Mouse (Mus musculus): ENCODE measurements at regions not wholly inside any gene's neighbourhood (a gene's known extent, or its start where the extent isn't known, plus 50 kb on each side); places are given as distances from the start of the nearest gene placed in this dataset.
A peak's percentile ranks its signal among the peaks of the same experiment; 100 is the strongest.

DNA sequence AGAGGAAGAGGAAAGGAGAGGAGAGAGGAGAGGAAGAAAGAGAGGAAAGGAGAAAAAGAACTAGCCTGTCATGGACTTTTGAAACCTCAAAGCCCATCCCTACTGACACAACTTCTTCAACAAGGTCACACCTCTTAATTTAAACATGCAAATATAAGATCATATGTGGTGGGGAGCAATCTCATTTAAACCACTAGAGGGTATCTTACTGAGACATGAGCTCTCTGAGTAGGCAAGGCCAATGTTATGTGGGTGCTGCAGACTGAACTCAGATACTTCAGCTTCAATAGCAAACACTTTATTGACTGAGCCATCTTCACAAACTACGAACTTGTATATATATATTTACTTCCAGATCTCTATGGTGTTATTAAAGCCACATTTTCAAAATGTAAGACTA lies 156.9 kb downstream of the Mex3b start:
- no peak for DNase-seq (ENCODE audit: low read depth, low spot score)

DNA sequence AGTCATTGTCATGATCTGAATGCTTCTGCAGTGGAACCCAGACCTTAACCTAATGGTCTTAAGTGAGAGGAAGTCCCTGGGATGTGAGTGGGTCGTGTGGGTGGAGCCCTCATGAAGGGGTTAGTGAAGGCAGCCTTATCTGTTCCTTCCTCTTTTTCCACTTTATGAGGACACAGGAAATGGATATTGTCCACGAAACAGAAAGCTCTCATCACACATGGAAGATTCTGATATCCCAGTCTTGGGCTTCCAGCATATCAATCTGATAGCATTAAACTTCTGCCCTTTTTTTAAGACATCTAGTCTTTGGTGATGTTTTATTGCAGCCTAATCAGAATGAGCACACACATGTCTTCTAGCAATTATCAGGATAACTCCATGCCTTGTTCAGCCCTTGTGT lies 164.0 kb downstream of the Mex3b start:
- DNase-seq (ENCODE audit: low read depth, low spot score) = no peak

DNA sequence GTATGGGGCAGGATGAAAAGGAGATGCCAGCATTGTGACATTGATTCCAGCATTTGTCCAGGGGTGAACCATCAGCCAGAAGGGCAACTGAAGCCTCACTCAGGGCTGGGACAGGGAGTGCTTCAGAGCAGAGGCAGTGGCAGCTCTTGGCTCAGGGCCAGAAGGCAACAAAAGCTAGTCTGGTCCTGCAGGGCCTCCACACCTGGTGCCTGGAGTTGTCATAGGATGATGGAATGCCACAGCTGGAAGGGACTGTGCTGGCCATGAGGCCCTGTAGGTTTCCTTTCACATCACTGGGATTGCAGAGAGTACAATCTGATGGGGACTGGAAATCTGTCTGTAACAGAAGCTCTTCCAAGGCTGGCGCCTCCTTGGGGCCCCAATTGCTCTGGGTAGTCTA lies 164.9 kb downstream of the Mex3b start:
- DNase-seq (ENCODE audit: low read depth, low spot score) = peak; percentile 56

DNA sequence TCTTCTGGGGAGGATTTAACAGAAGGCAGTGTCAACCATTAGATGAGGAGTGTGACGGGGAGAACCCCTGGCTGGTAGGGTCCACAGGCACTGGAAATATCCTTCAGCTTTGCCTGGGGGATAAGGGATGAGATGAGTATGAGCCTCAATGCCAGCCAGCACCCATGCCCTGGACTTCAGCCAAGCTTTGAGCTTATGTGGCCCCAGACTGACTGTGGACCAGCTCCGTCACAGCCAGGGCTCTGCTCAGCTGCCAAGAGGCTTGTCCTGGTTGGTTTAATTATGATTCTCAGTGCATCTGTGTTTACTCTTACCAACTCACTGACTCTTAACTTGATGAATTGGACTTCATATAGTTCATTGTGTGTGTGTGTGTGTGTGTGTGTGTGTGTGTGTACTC lies 165.8 kb downstream of the Mex3b start:
- no peak for DNase-seq (ENCODE audit: low read depth, low spot score)

DNA sequence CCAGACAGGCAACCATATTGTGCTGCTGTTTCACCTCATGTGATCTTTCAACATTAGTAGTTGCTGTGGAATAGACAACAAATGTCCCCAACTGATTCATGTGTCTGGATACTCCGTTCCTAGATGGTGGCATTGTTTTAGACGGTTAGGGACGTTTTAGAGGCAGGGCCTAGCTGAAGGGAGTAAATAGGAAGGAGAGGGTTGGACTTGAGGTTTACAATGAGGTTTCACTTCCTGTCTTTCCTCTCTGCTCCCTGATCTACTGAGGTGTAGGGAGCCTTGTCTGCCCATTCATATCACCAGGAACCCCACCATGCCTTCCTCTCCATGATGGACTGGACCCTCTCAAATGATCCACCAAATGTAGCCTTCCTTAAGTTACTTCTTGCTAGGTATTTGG lies 168.1 kb downstream of the Mex3b start:
- no peak for DNase-seq (ENCODE audit: low read depth, low spot score)

DNA sequence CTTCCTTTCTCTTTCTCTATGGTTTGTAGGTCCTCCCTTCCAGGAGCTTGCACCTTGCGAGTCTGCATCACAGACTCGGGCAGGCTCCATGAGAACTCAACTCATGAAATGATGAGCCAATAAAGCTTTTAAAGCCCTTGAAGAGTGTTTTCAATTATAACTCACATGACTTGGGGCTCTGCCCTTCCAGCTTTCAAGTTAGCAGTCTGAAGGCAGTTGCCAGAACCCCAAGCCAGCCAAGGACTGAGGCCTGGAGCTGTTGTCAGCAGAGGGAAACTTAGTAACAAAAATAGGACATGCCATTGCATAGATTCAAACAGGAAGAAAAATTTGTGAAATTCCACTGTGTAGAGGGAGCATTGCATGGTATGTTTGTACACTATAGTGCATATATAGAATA lies 169.3 kb downstream of the Mex3b start:
- no peak for DNase-seq (ENCODE audit: low read depth, low spot score)

DNA sequence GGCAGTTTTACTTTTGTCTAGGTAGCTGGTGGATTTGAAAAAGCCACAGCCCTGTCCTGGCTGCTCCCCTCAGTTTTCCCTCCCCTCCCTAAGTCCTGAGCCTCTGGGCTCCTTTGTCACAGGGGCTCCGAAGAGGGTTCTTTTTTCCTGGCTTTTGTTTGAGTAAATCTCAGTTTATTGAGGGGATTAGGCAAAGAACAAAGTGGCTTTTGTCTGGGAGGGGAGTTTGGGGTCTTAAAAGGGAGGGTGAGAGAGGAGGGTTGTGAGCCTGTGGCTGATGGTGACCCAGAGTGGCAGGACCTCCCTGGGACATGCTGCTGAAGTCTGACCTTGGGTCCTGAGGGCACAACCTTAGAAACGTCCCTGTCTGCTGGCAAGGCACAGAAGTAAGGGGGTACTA lies 170.0 kb downstream of the Mex3b start:
- DNase-seq (ENCODE audit: low read depth, low spot score) = peak; percentile 26

DNA sequence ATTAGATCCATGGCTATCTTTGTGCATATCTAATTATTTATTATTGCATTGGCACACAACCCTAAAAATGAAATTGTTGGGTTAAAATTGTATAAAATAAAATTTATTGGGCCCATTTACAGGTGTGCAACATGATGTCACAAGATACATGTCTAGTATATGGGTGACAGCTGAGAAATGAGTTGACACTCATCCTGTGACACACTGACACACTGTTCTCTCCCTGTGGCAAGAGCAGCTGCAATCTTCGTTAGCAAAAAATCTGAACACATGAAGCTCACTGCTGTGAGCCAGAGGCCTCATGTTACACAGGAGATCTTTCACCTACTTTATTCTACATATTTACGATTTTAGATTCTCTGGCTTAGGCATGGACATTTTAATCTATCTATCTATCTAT lies 170.6 kb downstream of the Mex3b start:
- no peak for DNase-seq (ENCODE audit: low read depth, low spot score)

DNA sequence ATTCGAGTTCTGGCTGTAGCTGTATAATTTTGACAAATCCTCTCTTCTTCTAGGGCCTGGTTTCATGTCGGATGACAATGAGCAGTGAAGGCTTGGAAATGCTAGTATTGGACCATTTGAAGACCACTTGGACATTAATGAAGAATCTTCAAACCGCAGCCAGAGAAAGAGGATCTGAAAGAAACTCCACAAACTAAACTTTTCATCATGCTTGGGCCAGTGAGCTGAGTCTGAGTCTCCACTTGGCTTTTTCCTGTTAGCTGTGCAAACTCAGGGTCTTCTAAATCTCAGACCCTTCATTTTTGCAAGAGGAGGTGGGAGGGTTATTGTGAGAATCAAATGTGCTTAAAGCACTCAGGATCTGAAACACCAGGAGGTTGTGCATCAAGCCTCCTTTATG lies 176.6 kb downstream of the Mex3b start:
- DNase-seq (ENCODE audit: low read depth, low spot score) = no peak

DNA sequence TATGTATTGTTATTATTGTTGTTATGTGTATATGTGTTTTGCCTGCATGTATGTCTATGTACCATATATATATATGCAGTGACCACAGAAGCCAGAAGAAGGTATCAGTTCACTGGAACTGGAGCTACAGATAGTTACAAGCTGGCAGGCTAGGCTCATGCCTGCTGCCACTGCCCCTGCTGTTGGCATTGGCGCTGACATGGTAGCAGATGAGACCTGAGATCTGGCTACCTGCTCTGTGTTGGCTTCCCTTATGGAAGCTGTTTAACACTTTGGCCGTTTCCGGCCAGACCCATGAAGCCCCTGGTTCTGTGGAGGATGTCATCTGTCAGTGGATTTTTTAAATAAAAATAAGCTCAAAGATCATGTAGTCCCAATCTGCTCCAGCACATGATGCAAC lies 178.1 kb downstream of the Mex3b start:
- DNase-seq (ENCODE audit: low read depth, low spot score) = no peak

DNA sequence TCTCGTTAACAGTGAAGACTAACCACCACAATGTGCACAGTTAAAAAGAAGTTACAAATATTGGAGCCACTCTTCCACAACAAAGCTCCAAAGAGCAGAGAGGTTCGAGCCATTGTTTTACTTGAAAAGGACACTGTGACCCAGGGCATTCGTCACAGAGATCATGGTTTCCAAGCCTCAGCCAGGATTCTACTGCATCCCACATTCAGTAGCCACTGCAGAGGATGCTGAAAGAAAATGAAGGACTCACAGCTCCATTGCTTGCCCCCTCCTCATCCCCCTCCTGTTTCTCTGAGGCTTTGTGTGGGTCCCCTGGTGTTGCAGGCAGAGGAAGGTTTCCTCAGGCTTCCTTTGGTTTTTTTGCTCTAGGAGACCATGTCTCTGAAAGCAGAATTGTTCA lies 182.9 kb downstream of the Mex3b start:
- no peak for DNase-seq (ENCODE audit: low read depth, low spot score)

DNA sequence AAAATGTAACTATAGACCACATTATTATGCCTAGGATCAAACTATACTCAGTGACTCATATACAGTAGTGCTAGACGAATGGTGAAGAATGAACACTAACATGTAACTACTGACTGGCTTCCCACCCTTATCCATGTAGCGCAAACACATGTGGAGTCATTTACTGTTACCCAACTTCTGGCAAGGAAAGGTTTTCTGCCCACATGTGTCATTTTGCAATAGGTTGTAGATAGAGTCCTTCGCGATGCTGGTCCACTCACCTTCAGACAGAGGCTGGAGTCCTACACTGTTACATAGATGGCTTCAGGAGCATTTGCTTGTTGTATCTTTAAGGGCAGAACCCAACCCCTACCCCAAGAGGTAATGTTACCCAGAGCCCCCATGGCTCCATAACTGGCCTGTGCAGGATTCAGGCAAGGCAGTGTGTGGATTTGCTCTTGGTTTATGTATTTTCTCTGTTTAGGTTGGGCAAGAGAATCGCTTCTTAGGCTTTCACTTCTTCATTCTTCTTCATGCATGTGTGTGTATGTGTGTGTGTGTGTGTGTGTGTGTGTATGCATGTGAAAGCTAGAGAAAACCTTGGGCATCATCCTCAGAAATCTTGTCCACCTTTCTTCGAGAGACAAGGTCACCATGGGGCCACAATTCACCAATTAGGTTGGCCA lies 183.8 kb downstream of the Mex3b start:
- DNase-seq (ENCODE audit: low read depth, low spot score) = no peak

DNA sequence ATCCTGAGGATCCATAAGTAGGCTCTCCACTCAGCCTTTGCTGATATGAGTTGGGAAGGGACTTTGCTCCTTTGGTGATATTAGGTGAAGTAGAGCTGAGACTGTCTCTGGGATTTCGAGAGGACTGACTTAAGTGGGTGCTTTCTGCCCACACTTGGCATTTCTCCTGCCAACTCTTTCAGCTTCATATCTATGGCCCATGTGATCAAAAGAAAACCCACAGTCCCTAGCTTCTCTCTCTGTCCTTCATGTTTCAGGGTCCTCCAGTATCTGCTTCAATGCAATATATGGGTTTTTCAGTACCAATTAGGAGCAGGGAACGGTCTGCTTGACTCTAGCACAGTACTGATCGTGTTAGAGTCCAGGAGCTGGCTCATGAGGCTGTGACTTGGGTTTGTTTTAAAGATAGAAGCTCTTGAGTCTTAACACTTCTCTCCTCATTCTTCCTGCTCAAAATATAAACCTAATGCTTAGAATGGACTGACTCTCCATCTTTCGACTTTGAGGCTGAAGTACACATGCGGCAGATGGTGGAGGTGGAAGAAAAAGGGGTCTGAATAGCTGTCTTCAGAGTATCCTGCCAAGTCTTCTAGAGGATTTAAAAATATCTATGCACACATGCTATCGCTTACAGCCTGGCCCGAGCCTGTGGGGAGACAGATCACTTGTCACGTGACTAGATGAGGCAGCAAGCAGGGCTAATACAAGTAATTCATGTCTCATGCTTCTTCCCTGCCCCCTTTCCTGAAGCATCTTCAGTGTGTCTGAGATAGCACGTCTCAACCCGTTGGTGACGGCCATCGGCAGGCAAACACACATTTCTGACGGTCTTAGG lies 189.2 kb downstream of the Mex3b start:
- DNase-seq (ENCODE audit: low read depth, low spot score) = no peak

DNA sequence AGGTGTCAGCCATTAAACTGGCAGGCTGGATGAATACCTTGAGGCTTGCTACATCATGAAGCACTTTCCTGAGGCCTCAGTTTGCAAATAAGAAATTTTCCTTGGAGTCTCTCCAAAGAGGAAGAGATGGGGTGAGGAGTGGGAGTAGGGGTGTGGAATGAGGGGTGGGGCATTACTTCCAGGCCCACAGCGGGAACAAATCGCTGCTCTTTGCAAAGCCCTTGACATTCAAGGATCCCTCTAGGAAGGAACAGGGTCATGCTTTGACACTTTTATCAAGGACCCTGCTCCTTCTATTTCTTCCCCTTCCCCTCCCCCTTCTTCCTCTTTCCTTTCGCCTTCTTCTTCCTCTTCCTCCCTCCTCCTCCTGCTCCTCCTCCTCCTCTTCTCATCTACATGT lies 193.2 kb downstream of the Mex3b start:
- DNase-seq (ENCODE audit: low read depth, low spot score) = no peak

DNA sequence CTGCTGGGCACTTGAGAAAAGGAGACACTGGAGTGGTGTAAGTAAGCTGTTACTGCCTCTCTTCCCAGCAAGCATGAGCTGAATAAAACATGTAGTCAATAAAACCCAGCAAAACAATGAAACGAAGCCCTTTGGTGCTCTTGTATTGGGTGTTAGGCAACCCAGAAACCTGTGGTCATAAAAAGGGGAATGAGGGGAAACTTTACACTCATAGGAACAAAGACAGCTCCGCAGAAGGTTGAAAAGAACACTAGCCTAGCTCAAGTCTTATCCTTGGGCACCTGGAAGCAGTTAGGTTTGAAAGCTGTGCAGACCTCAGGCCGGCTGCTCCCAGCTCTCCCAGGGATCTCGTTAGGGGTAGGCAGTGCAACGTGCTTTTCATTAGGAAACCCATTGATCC lies 193.6 kb downstream of the Mex3b start:
- peak; percentile 58 for DNase-seq (ENCODE audit: low read depth, low spot score)

DNA sequence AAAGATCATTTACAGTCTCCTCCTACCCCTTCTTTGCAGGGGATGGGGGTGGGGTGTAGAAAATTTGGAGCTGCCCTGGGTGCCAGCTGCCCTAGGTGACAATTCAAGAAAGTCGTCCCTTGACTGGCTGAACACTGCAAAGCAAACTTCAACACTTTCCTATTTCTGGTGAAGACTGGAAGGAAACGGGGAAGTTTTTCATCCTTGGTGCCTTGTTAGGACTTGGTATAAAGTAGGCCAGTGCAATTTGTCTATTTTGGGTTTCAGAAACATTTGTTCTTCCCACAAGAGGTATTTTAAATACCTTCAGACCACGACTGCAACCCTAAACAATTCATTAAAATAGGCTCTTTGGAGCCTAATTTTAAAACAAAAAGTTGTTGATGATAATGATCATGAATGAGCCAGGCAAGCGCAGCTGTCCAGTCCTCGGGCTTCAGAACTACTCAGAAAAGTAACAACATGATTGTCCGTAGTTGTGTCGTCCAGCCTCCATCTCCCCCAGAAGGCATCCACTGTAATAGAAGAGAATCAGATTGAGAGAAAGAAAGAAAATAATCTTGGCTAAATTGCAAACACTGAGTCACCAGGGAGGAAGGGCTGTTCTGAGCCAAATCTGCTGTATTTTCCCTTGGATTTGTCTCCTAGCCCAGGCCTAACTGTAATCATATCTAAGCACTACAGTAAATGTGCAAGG lies 194.2 kb downstream of the Mex3b start:
- DNase-seq (ENCODE audit: low read depth, low spot score) = no peak

DNA sequence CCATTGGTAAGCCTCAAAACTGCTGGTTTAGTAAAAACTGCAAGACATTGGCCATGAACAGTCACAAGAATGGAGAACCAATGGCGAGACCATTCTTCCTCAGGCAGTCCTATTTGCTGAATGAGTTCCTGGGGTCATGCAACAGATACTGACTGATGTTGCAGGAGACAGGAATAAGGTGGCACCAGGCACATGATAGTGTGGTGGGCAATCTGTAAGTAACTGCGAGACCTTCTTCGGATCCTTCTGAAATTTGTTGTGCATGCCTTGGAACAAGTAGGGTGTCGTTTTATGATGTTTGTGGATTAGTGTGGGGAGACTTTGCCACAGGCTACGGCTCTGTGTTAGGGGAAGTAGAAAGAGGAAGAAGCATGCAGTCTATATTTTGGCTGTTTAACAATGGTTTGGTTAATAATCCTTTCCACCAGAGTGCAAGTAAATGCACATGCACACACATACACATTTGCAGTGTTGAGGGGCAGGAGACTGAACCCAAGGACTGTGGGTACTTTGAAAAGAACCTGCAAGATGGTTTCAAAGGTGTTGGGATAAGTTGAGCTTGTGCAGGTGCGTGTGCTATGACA lies 194.9 kb downstream of the Mex3b start:
- DNase-seq (ENCODE audit: low read depth, low spot score) = no peak

DNA sequence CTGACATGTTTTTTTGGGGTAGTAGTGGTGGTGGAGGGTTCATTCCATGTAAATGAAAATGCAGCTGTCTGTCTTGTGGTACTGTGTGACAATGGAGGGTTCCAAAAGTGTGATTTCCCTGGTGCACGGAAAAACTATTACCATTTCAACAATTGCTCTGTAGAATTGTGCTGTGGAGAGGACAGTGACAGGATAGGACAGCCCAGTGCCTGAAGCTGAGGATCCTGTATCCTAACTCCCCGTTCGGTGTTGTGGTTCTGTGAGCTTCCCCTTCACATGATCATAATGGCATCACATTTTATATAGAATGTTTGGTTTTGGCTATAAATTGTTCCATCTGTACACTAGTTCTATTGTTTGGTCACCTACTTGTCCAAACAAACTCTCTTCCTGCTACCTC lies 196.4 kb downstream of the Mex3b start:
- DNase-seq (ENCODE audit: low read depth, low spot score) = no peak

DNA sequence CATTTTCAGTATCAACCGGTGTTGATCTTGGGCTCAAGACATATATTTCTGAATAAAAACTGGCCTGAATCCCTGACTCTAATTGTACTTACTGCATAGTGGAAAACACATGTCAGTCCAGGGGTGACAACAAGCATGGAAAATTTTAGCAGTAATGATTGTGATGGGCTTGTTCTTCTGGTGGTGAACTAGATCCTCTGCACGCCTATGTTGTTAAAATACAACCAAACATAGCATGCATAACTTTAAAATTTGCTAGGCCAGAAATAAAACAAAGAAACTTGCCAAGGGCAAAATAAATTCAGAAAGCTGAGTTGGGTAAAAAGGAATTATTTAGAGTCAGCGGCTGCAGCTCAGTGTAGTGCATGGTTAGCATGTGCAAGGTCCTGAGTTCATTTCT lies 198.2 kb downstream of the Mex3b start:
- no peak for DNase-seq (ENCODE audit: low read depth, low spot score)

DNA sequence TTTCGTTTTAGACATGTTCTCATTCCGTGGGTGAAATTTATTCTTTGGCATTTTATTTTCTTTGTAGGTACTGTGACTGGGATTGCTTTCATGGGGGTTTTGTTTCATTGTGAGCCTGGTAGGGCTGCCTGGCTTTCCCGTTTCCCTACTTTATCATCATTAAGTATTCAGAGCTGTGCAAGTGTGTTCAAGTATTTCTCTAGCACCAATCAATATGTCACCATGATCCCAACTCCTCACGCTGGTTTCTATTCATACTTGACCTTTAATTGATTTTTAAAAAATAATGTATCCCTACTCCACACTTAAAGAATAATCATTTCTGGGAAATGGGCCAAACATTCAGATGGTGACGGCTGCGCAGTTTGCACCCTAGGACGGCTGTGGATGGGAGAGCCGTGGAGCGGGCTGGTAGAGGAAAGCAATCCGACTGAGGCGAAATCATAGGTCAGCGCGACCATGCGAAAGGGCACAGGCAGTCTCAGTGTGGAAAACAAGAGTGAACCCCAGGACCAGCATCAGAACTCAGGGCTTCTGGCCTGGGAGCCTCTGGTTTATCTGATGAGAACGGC lies 207.4 kb downstream of the Mex3b start:
- no peak for DNase-seq (ENCODE audit: low read depth, low spot score)

DNA sequence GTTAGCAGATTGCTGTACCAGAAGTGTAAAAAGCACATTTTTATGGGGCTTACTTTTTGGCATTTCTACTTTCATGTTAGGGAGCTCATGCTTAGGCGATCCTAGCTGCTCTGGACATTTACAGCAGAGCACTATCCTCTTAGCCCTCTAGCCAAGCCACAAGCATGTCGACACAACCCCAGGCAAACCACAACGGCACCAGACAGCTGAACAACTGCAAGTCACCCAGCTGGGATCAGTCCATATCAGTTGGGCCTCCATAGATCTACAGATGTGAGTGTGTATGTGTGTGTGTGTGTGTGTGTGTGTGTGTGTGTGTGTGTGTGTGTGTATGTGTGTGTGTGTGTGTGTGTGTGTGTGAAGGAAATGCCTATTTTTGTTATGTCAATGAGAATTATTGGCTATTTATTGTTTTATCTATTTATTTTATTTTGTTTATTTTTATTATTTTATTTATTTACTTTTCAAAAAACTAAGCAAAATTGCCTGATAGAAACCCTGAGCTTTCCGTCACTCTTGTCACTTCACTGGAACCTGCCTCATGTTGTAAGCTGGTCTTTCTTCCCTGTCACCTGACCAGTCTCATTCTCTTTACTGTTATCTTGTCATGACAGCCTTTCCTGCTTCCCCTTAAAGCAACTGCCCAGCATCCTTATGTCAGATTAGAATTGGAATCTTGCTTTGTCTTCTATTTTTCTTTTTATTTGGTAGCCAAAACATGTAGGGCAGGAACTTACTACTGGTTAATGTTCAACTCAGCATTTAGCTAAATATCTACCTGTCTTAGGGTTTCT lies 208.2 kb downstream of the Mex3b start:
- DNase-seq (ENCODE audit: low read depth, low spot score) = no peak

Data from mesoderm, embryonic 11.5 days (tissue).